Mouse (Mus musculus) cortical plate, adult 2 months (tissue): Measurements from ENCODE around the gene Mrpl48. TPM values are rescaled to one million over a fixed set of nuclear protein-coding genes. Genes with fewer than 3 reads are reported as not detected.
A peak's percentile ranks its signal among the peaks of the same experiment; 100 is the strongest.
"Not testable (repeated sequence)": the region's sequence is repeated elsewhere in the genome, so short reads cannot be mapped to it uniquely, and the experiment has no call there.

Experiments used
- H3K27ac ChIP-seq: fragments of 200-500 bp; 2 replicates; pipeline ENCODE4 v1.5.1; 2012; ENCODE audit warnings: low read length, control low read depth, inconsistent platforms; ENCODE audit not compliant: insufficient read depth
- H3K4me1 ChIP-seq: fragments of 200-500 bp; 2 replicates; pipeline ENCODE4 v1.6.1; 2011; ENCODE audit warnings: low read length; ENCODE audit not compliant: control insufficient read depth, insufficient read depth
- H3K4me3 ChIP-seq: fragments of 200-500 bp; 2 replicates; pipeline ENCODE4 v1.5.1; 2011; ENCODE audit warnings: mild to moderate bottlenecking, low read length, control low read depth; ENCODE audit not compliant: insufficient read depth
- CTCF ChIP-seq: fragments of 200-500 bp; IDR thresholded peaks from 2 replicates; pipeline ENCODE4 v1.5.1; 2011; ENCODE audit warnings: mild to moderate bottlenecking, control low read depth, low read length; ENCODE audit not compliant: insufficient read depth; ENCODE audit errors: extremely low read depth
- POLR2A ChIP-seq: fragments of 200-500 bp; IDR thresholded peaks from 2 replicates; pipeline ENCODE4 v1.6.1; 2011; ENCODE audit warnings: mild to moderate bottlenecking, low read length, control low read depth; ENCODE audit not compliant: insufficient read depth; ENCODE audit errors: extremely low read depth
- polyA plus RNA-seq: library from polyadenylated mRNA; depleted of rRNA; stranded (reverse); fragments of >200 nt; gene quantifications from 2 replicates; pipeline ENCODE4 v1.2.3, GENCODE M21; 2012

Gene Mrpl48
- polyA plus RNA-seq, 1 experiment, result 82.6 TPM

GRCm38 (mm10) chr7:100590845-100591521 is 17.1 kb downstream of the Mrpl48 start:
- H3K27ac ChIP-seq, result peak overlapping the region; percentile 75
- TF ChIP-seq CTCF (no peak), POLR2A (peak; percentile 79)
- no peaks in the 10 kb centered on the region for H3K4me1 ChIP-seq
- peak overlapping the region; percentile 59 for H3K4me3 ChIP-seq

DNA sequence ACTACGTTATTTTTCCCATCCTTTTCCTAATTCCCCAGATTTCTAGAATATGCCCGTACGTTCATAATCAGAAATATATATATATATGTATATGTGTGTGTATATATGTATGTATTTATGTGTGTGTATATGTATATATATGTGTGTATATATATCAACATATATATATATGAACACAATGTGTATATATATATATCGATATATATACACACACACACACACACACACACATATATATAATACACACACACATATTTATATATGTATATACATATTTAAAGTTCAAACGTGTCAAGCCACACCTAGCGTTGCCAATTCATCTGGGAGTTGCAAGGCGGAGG is 17.6 kb downstream of the Mrpl48 start:
- TF ChIP-seq POLR2A (no peak), CTCF (no peak)
- H3K4me3 ChIP-seq, result peak overlapping the region; percentile 59
- no peaks in the 10 kb centered on the region for H3K4me1 ChIP-seq
- no peak overlapping the region for H3K27ac ChIP-seq

DNA sequence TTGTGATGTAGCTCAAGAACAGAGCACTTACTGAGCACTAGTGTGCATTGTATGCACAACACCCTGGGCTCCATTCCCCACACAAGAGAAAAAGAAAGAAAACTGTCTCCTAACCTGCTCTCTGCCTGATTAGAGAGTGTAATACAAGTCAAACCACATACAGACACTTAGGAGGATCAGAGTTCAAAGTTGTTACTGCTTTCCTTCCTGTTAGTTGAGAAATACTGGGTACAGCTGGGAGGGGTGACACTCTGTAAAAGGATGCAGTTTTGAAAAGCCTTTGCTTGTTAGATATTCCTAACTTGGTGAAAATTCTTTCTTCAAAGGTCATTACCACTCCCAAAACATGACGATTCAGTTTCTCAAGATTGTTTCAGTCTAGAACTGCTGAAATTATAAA is 18.3 kb downstream of the Mrpl48 start:
- no peak overlapping the region; the same call in 1 of the 2 replicates for H3K27ac ChIP-seq

DNA sequence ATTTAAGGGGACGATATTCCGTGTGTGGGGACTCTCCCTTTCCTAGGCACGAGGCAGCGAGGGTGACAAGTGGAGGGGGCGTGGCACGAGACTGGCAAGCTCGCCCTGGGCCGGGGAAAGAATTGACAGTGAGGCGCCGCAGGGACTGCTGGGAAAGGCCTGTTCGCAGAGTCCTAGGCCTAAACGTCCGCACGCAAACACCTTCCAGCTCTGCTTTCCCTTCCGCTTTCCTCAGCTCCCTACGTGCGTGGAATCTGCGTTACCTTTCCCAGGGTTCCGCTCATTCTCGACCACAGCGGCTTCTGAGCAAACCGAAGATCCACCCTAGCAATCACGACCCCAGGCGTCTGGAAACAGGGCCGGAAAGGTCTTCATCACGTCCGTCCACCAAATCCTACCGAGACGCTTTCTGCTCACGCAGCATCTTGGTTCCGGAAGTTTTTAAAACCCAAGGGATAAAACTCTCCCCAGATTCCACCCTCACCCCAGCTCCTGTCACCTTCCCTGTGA is 25.3 kb downstream of the Mrpl48 start:
- H3K4me1 ChIP-seq, result peaks cover 3% of the 10 kb centered on the region; the same call in 1 of the 2 replicates
- TF ChIP-seq POLR2A, result peak; percentile 44; the same call in 1 of the 2 replicates
- no peak for TF ChIP-seq CTCF
- H3K4me3 ChIP-seq, result peak overlapping the region; percentile 55
- H3K27ac ChIP-seq, result peak overlapping the region; percentile 88

More for the DNA sequence above, 18.3 kb downstream of the Mrpl48 start:
- Histone ChIP-seq H3K4me3 (no peak overlapping the region), H3K4me1 (no peaks in the 10 kb centered on the region)
- TF ChIP-seq CTCF, result no peak
- no peak for TF ChIP-seq POLR2A

DNA sequence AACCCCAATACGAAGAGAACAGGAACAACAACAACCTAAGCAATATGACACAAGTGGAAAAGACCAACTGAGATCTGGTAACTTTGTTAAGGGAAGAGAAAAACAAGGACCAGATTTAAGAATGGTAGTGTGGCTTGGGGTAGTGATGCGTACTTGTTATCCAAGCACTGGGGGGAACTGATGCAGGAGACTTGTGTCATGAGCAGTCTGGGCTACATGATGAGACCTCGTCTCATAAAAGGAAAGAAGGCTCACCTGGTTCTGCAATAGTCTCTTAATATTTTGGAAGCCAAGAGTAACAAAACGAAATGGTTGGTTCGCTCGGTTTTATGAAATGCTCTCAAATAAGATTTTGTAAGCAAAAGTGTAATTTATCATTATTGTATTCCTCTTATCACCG is 25.9 kb downstream of the Mrpl48 start:
- Histone ChIP-seq H3K27ac (no peak overlapping the region), H3K4me1 (peaks cover 3% of the 10 kb centered on the region; the same call in 1 of the 2 replicates), H3K4me3 (peak overlapping the region; percentile 55)
- no peak for TF ChIP-seq POLR2A
- TF ChIP-seq CTCF, result no peak

DNA sequence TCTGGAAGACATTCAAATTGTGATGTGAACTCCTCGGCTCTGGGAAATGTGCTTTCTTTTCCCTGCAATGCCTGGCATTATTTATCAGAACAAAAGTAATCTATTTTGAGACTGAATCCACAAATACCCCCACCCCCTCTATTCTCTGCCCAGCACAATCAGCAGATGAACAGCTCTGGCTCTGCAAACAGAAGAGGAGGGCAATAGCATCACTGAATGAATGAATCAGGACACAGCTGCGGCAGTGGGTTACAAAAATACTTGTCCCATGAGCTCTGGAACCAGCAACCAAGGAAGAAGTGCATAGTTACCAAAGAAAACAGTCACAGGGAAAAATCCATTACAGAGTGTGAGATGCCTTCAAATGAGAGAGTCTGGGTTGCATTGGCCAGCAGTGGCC is 29.3 kb downstream of the Mrpl48 start:
- Histone ChIP-seq H3K4me3 (no peak overlapping the region), H3K4me1 (peaks cover 3% of the 10 kb centered on the region; the same call in 1 of the 2 replicates), H3K27ac (0 out of 2 replicates have a peak overlapping the region, but pooled peaks have one; percentile 12)
- TF ChIP-seq CTCF, result no peak
- TF ChIP-seq POLR2A, result no peak

DNA sequence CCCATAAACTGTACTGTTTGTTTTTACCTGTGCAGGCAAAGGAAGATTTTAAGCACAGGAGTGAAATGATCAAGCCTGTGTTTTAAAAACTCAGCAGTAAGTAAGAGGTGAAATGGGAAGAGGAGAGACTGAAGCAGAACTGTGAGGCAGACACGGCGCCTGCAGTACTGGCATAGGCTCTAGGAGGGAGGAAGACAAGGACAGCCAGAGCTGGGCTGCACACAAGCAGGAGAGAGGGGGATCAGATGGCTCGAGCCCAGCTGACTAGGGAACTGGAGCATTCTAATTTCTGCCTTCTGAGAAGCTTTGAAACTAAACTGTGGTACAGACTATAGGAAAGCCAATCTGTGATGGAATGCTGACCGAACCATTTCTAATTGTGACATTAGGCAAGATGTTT is 35.4 kb downstream of the Mrpl48 start:
- no peak overlapping the region for H3K4me3 ChIP-seq
- H3K4me1 ChIP-seq, result no peaks in the 10 kb centered on the region
- H3K27ac ChIP-seq, result no peak overlapping the region
- TF ChIP-seq CTCF (no peak), POLR2A (no peak)

DNA sequence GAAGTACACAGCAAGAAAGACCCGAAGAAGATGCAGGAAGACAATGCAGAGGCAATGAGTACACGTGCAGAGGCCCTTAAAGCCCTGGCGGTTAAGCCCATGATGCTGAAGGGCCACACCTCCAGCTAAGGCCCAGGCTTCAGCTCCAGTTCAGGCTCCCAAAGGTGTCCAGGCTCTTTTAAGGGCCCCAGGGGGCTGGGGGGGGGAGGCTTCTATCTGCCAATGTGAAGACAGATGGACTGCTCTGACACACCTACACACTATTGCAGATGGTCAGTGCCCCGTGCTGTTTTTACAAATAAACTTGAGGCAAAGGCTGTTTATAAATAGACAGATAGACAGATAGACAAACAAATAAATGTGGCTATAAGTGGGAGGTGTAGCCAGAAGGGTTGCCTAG is 36.0 kb downstream of the Mrpl48 start:
- no peak overlapping the region for H3K4me3 ChIP-seq
- TF ChIP-seq CTCF (no peak), POLR2A (no peak)
- H3K4me1 ChIP-seq, result no peaks in the 10 kb centered on the region
- H3K27ac ChIP-seq, result no peak overlapping the region

- no peak overlapping the region for H3K4me3 ChIP-seq
- TF ChIP-seq POLR2A (no peak), CTCF (no peak)
- H3K27ac ChIP-seq, result no peak overlapping the region
- no peaks in the 10 kb centered on the region for H3K4me1 ChIP-seq
Measured at GRCm38 (mm10) chr7:100570930-100571715, 37.0 kb downstream of the Mrpl48 start.

- Histone ChIP-seq H3K27ac (no peak overlapping the region), H3K4me1 (no peaks in the 10 kb centered on the region), H3K4me3 (no peak overlapping the region)
- TF ChIP-seq POLR2A, result no peak
- TF ChIP-seq CTCF, result no peak
Measured at GRCm38 (mm10) chr7:100569907-100570306, 38.2 kb downstream of the Mrpl48 start.

DNA sequence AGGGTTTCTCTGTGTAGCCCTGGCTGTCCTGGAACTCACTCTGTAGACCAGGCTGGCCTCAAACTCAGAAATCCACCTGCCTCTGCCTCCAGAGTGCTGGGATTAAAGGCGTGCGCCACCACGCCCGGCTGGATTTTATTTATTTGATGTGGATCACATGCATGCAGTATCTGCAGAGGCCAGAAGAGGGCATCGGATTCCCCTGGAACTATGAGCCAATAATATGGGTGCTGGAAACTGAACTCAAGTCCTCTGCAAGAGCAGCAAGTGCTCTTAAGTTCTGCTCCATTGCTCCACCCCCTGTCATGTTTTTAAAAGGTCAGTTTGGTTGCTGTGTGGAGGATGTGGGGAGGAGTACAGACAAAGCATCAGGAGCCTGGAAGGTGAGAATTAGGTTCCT is 40.9 kb downstream of the Mrpl48 start:
- H3K27ac ChIP-seq, H3K4me3 ChIP-seq, H3K4me1 ChIP-seq: not testable (repeated sequence)
